Comparison of ENCODE assay signal across 8 mouse cellular contexts in genomic region chr1:86470519-86471181, GRCm38 (mm10). TPM values are rescaled to one million over a fixed set of nuclear protein-coding genes. Genes with fewer than 3 reads are reported as not detected.
DNase-seq lines count a peak whose midpoint lies in the region; ATAC-seq and TF ChIP-seq lines count a peak whose summit lies in the region.

No protein-coding gene starts in this region.

- no peaks in the 10 kb centered on the region for H3K27me3 ChIP-seq in kidney, embryonic 14.5 days (ENCODE audit: control insufficient read depth, insufficient read depth, low read length)
- no peaks in the 10 kb centered on the region for H3K27me3 ChIP-seq in lung, embryonic 14.5 days (ENCODE audit: insufficient read depth, low read length)
- H3K27me3 ChIP-seq in spleen, adult 2 months (ENCODE audit: control insufficient read depth, insufficient read depth, low read length), result no peaks in the 10 kb centered on the region

- peak overlapping the region; percentile 18; the same call in 1 of the 2 replicates for H3K9ac ChIP-seq in kidney, embryonic 14.5 days (ENCODE audit: low read depth, low read length)
- no peak overlapping the region for H3K9ac ChIP-seq in lung, embryonic 14.5 days

- TF ChIP-seq POLR2A in spleen, adult 2 months (IDR thresholded peaks at IDR 0.05; ENCODE audit: low read depth, low read length), result no peak

- H3K4me1 ChIP-seq in kidney, embryonic 14.5 days (ENCODE audit: control insufficient read depth, insufficient read depth, low read length), result peaks cover 12% of the 10 kb centered on the region
- H3K4me1 ChIP-seq in lung, embryonic 14.5 days (ENCODE audit: insufficient read depth), result peaks cover 13% of the 10 kb centered on the region
- H3K4me1 ChIP-seq in spleen, adult 2 months (ENCODE audit: control insufficient read depth, insufficient read depth, insufficient read length), result peaks cover 10% of the 10 kb centered on the region

- no peak for TF ChIP-seq CTCF in lung, embryonic 14.5 days (IDR thresholded peaks at IDR 0.05; ENCODE audit: low read depth)
- no peak for TF ChIP-seq CTCF in spleen, adult 2 months (IDR thresholded peaks at IDR 0.05; ENCODE audit: extremely low read depth, insufficient read depth, insufficient read length, insufficient replicate concordance)

- 70% methylated on average over 12 of the region's 12 CpGs for WGBS in kidney, embryonic 14.5 days
- 51% methylated on average over 12 of the region's 12 CpGs for WGBS in lung, embryonic 14.5 days
- 53% methylated on average over 12 of the region's 12 CpGs for WGBS in spleen, adult 2 months

- DNase-seq in thymus, postnatal 4 days, result peak; percentile 29
- DNase-seq in thymus, postnatal 14 days, result no peak
- peak; percentile 72 for DNase-seq in cerebellum, adult 11-12 months
- DNase-seq in gonadal fat pad, adult 2 months (ENCODE audit: low read depth), result peak; percentile 58
- DNase-seq in lung, embryonic 14.5 days, result peak; percentile 89
- peak in 1 of 2 experiments; percentile 37 for DNase-seq in spleen, adult 2 months (ENCODE audit: low read depth in 1 of 2, low spot score in 2 of 2)
- no peak for DNase-seq in embryo, embryonic 11 days

- H3K36me3 ChIP-seq in kidney, embryonic 14.5 days (ENCODE audit: control insufficient read depth, insufficient read depth, low read length), result no peaks in the 10 kb centered on the region
- no peaks in the 10 kb centered on the region for H3K36me3 ChIP-seq in lung, embryonic 14.5 days (ENCODE audit: insufficient read depth)
- H3K36me3 ChIP-seq in spleen, adult 2 months (ENCODE audit: control insufficient read depth, insufficient read depth, low read length), result no peaks in the 10 kb centered on the region

- ATAC-seq in kidney, embryonic 14.5 days (ENCODE audit: low FRiP score, low TSS enrichment), result peak; percentile 53
- ATAC-seq in lung, embryonic 14.5 days (ENCODE audit: insufficient read depth), result peak; percentile 72

- no peaks in the 10 kb centered on the region for H3K9me3 ChIP-seq in kidney, embryonic 14.5 days (ENCODE audit: control insufficient read depth, low read length)
- H3K9me3 ChIP-seq in lung, embryonic 14.5 days (ENCODE audit: low read depth, low read length), result no peaks in the 10 kb centered on the region

- no peak overlapping the region for H3K4me3 ChIP-seq in kidney, embryonic 14.5 days (ENCODE audit: low read length)
- H3K4me3 ChIP-seq in lung, embryonic 14.5 days (ENCODE audit: low read depth, low read length), result no peak overlapping the region
- H3K4me3 ChIP-seq in spleen, adult 2 months (ENCODE audit: extremely low read depth, insufficient read depth, insufficient read length), result no peak overlapping the region

- no peak overlapping the region for H3K4me2 ChIP-seq in kidney, embryonic 14.5 days (replicated peaks; ENCODE audit: low read depth, low read length)
- H3K4me2 ChIP-seq in lung, embryonic 14.5 days, result no peak overlapping the region; the same call in 1 of the 2 replicates

- H3K27ac ChIP-seq in kidney, embryonic 14.5 days (ENCODE audit: low read depth, low read length), result peak overlapping the region; percentile 75
- peak overlapping the region; percentile 42 for H3K27ac ChIP-seq in lung, embryonic 14.5 days (ENCODE audit: low read depth)
- H3K27ac ChIP-seq in spleen, adult 2 months (ENCODE audit: insufficient read depth, low read length), result peak overlapping the region; percentile 6

RNA-seq across cellular contexts. Expression of gene Tex44, which starts 44.5 kb away (rescaled TPM):
- 0.78 and 1.3 TPM in 2 replicates for polyA plus RNA-seq in gonadal fat pad, adult 2 months (2012; rRNA removed)
- not detected in 2 replicates for polyA plus RNA-seq in kidney, embryonic 14.5 days (2014; fragmentation: Nextera tagmentation; extraction: Ambion mirVana)
- not detected in 2 replicates for polyA plus RNA-seq in lung, embryonic 14.5 days (2014; fragmentation: Nextera tagmentation; extraction: Ambion mirVana)
- polyA plus RNA-seq in spleen, adult 2 months (2012; rRNA removed), result not detected in 2 replicates

RNA-seq across cellular contexts. Expression of gene Nmur1, which starts 44.6 kb away (rescaled TPM):
- polyA plus RNA-seq in gonadal fat pad, adult 2 months (2012; rRNA removed), result 0.20 and 0.58 TPM in 2 replicates
- polyA plus RNA-seq in kidney, embryonic 14.5 days (2014; fragmentation: Nextera tagmentation; extraction: Ambion mirVana), result not detected in 2 replicates
- not detected in 2 replicates for polyA plus RNA-seq in lung, embryonic 14.5 days (2014; fragmentation: Nextera tagmentation; extraction: Ambion mirVana)
- 0.11 and 0.34 TPM in 2 replicates for polyA plus RNA-seq in spleen, adult 2 months (2012; rRNA removed)

RNA-seq across cellular contexts. Expression of gene Ptma, which starts 55.9 kb away (rescaled TPM):
- 380 and 511 TPM in 2 replicates for polyA plus RNA-seq in gonadal fat pad, adult 2 months (2012; rRNA removed)
- polyA plus RNA-seq in kidney, embryonic 14.5 days (2014; fragmentation: Nextera tagmentation; extraction: Ambion mirVana), result 3,750 and 4,450 TPM in 2 replicates
- polyA plus RNA-seq in lung, embryonic 14.5 days (2014; fragmentation: Nextera tagmentation; extraction: Ambion mirVana), result 3,453 and 3,547 TPM in 2 replicates
- polyA plus RNA-seq in spleen, adult 2 months (2012; rRNA removed), result 915 and 918 TPM in 2 replicates

Comparison
In these comparisons a context has a peak if more than half of its experiments do, and no peak if none do; other contexts are left out.
1. DNase-seq: peak in thymus, postnatal 4 days (single experiment), cerebellum, adult 11-12 months (single experiment), gonadal fat pad, adult 2 months (single experiment) and lung, embryonic 14.5 days (single experiment); none in thymus, postnatal 14 days (single experiment) and embryo, embryonic 11 days (single experiment).
2. H3K27ac ChIP-seq: peak in every context shown above with its lines; median percentile 75 in kidney, embryonic 14.5 days; 42 in lung, embryonic 14.5 days; 6 in spleen, adult 2 months.